Mouse (Mus musculus) heart, embryonic 16.5 days (tissue): ENCODE data around the gene Bricd5. TPM values are rescaled to one million over a fixed set of nuclear protein-coding genes. Genes with fewer than 3 reads are reported as not detected.

Experiments used
- ATAC-seq: fragments of 200-750 bp; cut with Nextera tagmentation; replicated peaks from 2 replicates; pipeline ENCODE4 v1.8.0; 2017; ENCODE audit warnings: moderate number of reproducible peaks; ENCODE audit not compliant: insufficient read depth, low FRiP score; ENCODE audit errors: extremely low read depth
- H3K27ac ChIP-seq: fragments of 300-500 bp; sonication (generic); 2 replicates; pipeline ENCODE4 v1.5.1; 2014; ENCODE audit warnings: mild to moderate bottlenecking, low read length, control low read depth, moderate library complexity
- H3K27me3 ChIP-seq: fragments of 300-500 bp; sonication (generic); 2 replicates; pipeline ENCODE4 v1.6.1; 2014; ENCODE audit warnings: low read length, mixed read lengths; ENCODE audit not compliant: control insufficient read depth, insufficient read depth
- H3K36me3 ChIP-seq: fragments of 300-500 bp; sonication (generic); 2 replicates; pipeline ENCODE4 v1.6.1; 2014; ENCODE audit not compliant: control insufficient read depth, insufficient read depth
- H3K4me1 ChIP-seq: fragments of 300-500 bp; sonication (generic); 2 replicates; pipeline ENCODE4 v1.6.1; 2014; ENCODE audit warnings: low read length, mixed read lengths; ENCODE audit not compliant: control insufficient read depth, insufficient read depth
- H3K4me2 ChIP-seq: fragments of 300-500 bp; sonication (generic); 2 replicates; pipeline ENCODE4 v1.6.1; 2014; ENCODE audit warnings: low read depth, mild to moderate bottlenecking, control low read depth, low read length
- H3K4me3 ChIP-seq: fragments of 300-500 bp; sonication (generic); 2 replicates; pipeline ENCODE4 v1.5.1; 2014; ENCODE audit warnings: mild to moderate bottlenecking, control low read depth, low read length
- H3K9ac ChIP-seq: fragments of 300-500 bp; sonication (generic); 2 replicates; pipeline ENCODE4 v1.6.1; 2014; ENCODE audit warnings: low read length, control low read depth
- H3K9me3 ChIP-seq: fragments of 300-500 bp; sonication (generic); replicated peaks from 2 replicates; pipeline ENCODE4 v1.6.1; 2016; ENCODE audit warnings: low read length; ENCODE audit not compliant: control insufficient read depth
- WGBS: fragments of 180-500 bp; shearing (Covaris S2); extraction: QIAGEN DNeasy Blood & Tissue Kit; methylation state at CpG from one replicate; pipeline ENCODE4 v1.1.7; 2014; 5-methylcytosine and 5-hydroxymethylcytosine counted together
- polyA plus RNA-seq: library from polyadenylated mRNA; unstranded; fragments of >200 nt; fragmentation: Nextera tagmentation; extraction: Ambion mirVana; gene quantifications from 2 replicates; pipeline ENCODE4 v1.2.1, GENCODE M21; 2015

Bricd5 gene
- polyA plus RNA-seq, 1 experiment from 2014 or later, result 0.21 TPM

DNA sequence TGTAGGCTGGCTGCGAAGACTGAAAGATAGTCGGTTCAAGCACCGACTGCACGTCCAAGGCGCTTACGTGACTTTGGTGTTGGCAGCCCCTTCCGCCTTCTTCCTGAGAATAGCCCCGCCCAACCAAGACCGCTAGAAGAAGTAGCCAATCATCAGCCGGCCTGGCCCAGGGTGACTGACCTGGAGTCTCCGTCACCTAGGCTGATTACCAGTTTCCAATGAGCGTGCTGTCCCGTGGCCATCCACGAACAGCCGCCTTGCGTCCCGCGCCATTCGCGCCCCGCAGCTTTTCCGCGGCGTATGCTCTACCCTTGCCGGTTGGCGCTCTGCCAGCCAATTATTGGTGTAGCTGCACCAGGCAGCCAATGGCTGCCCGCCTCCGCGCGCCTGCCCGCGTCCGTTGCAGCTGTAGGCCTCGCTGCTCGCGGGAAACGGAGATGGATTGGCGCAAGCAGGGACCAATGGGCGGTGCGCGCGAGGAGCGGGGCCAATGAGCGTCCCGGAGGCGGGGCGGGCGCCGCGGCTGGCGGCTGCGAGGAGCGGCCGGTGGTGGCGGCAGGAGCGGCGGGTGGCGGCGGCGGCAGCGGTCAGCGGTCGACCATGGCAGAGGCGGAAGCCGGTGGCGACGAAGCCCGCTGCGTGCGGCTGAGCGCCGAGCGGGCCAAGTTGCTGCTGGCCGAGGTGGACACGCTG, 3.6 kb upstream of the Bricd5 start, which contains the start of the genes E4f1 and Pgp:
Gene E4f1 (minus strand): TSS at position 404 of the 693 bp plus-strand sequence.
Gene Pgp (plus strand): TSS at position 483 of the 693 bp plus-strand sequence.
- H3K4me1 ChIP-seq, result peaks cover 15% of the 10 kb centered on the region
- H3K27ac ChIP-seq, result peak within 1 kb of the TSS; percentile 86
- peak within 1 kb of the TSS; percentile 85 for H3K4me3 ChIP-seq
- peak; percentile 96 for ATAC-seq
- WGBS, result under 1% methylated on average over 75 of the region's 75 CpGs
- H3K9me3 ChIP-seq, result no peaks in the 10 kb centered on the region
- H3K27me3 ChIP-seq, result no peaks in the 10 kb centered on the region
- peak within 1 kb of the TSS; percentile 96 for H3K9ac ChIP-seq
- peaks cover 7% of the 10 kb centered on the region for H3K36me3 ChIP-seq
- H3K4me2 ChIP-seq, result peak within 1 kb of the TSS; percentile 89

DNA sequence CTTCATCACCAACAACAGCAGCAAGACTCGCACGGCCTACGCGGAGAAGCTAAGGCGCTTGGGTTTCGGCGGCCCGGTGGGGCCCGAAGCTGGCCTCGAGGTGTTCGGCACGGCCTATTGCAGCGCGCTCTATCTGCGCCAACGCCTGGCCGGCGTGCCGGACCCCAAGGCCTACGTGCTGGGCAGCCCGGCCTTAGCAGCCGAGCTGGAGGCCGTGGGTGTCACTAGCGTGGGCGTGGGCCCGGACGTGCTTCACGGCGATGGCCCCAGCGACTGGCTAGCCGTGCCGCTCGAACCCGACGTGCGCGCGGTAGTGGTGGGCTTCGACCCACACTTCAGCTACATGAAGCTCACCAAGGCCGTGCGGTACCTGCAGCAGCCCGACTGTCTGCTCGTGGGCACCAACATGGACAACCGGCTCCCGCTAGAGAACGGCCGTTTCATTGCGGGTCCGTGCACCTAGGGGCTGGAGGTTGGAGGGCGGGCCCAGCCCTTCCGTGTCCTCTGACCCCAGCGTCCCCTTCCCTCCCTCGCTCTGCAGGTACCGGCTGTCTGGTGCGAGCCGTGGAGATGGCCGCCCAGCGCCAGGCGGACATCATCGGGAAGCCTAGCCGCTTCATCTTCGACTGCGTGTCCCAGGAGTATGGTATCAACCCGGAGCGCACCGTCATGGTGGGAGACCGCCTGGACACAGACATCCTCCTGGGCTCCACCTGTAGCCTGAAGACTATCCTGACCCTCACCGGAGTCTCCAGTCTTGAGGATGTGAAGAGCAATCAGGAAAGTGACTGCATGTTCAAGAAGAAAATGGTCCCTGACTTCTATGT, 2.8 kb upstream of the Bricd5 start:
- H3K4me3 ChIP-seq, result peak overlapping the region; percentile 85
- H3K9ac ChIP-seq, result peak overlapping the region; percentile 96
- H3K27ac ChIP-seq, result peak overlapping the region; percentile 84
- H3K36me3 ChIP-seq, result peaks cover 16% of the 10 kb centered on the region
- peak; percentile 29 for ATAC-seq
- no peaks in the 10 kb centered on the region for H3K9me3 ChIP-seq
- peaks cover 15% of the 10 kb centered on the region for H3K4me1 ChIP-seq
- no peaks in the 10 kb centered on the region for H3K27me3 ChIP-seq
- under 1% methylated on average over 68 of the region's 68 CpGs for WGBS
- H3K4me2 ChIP-seq, result peak overlapping the region; percentile 89

- no peaks in the 10 kb centered on the region for H3K27me3 ChIP-seq
- no peaks in the 10 kb centered on the region for H3K9me3 ChIP-seq
- peaks cover 28% of the 10 kb centered on the region for H3K36me3 ChIP-seq
- peak overlapping the region; percentile 96 for H3K9ac ChIP-seq
- peak overlapping the region; percentile 89 for H3K4me2 ChIP-seq
- 0 out of 2 replicates have a peak overlapping the region, but pooled peaks have one; percentile 7 for H3K27ac ChIP-seq
- peaks cover 15% of the 10 kb centered on the region for H3K4me1 ChIP-seq
- peak overlapping the region; percentile 85 for H3K4me3 ChIP-seq
- 59% methylated on average over 4 of the region's 4 CpGs for WGBS
- no peak for ATAC-seq
Observed at GRCm38 (mm10) chr17:24472512-24472911, 1.2 kb upstream of the Bricd5 start.

- H3K27me3 ChIP-seq, result no peaks in the 10 kb centered on the region
- H3K4me1 ChIP-seq, result peaks cover 22% of the 10 kb centered on the region
- 80% methylated on average over 5 of the region's 5 CpGs for WGBS
- H3K9ac ChIP-seq, result no peak overlapping the region
- no peak overlapping the region for H3K4me3 ChIP-seq
- ATAC-seq, result no peak
- no peak overlapping the region for H3K4me2 ChIP-seq
- H3K9me3 ChIP-seq, result no peaks in the 10 kb centered on the region
- peaks cover 28% of the 10 kb centered on the region for H3K36me3 ChIP-seq
- H3K27ac ChIP-seq, result no peak overlapping the region
Observed at GRCm38 (mm10) chr17:24474557-24474956, 873 bp downstream of the Bricd5 start.

GRCm38 (mm10) chr17:24475586-24475985, 1.9 kb downstream of the Bricd5 start:
- Histone ChIP-seq H3K9ac (no peak overlapping the region), H3K4me1 (peaks cover 22% of the 10 kb centered on the region), H3K27me3 (no peaks in the 10 kb centered on the region), H3K36me3 (peaks cover 28% of the 10 kb centered on the region), H3K9me3 (no peaks in the 10 kb centered on the region), H3K4me2 (no peak overlapping the region), H3K4me3 (no peak overlapping the region), H3K27ac (no peak overlapping the region)
- ATAC-seq, result no peak
- 84% methylated on average over 6 of the region's 6 CpGs for WGBS

DNA sequence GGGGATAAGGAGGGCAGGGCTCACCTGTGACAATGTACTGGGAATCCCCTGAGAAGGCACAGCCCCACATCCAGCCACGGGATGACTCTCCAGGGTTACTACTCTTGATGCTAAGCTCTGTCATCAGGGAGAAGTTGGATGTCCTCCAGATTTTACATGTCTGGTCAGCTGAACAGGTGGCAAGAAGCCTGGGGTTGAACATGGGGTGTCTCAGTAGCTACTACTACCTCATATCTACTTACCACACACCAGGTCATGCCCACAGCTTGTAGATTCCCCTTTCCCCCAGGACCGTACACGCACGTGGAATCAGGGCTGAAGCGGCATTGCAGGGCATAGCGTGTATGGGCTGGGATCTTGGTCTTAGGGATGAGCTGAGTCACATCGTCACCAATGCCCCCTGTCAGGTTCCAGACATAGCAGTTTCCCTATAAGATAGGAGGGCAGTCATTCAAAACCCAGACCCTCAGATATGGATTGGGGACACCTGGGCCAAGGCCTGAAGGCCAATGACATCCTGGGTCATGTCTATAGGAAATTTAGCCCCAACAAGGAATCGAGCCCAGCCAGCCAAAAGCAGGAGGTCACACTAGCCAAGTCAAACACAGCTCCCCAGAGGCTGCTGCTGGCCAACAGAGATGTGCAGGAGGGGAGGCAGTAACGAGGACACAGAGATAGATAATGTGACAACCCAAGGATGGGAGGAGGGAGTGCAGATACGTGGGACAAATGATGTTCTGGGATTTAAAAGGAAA, 2.5 kb downstream of the Bricd5 start:
- 85% methylated on average over 10 of the region's 10 CpGs for WGBS
- H3K4me3 ChIP-seq, result no peak overlapping the region
- no peak overlapping the region for H3K27ac ChIP-seq
- H3K4me1 ChIP-seq, result peaks cover 22% of the 10 kb centered on the region
- no peaks in the 10 kb centered on the region for H3K27me3 ChIP-seq
- no peak overlapping the region for H3K9ac ChIP-seq
- H3K4me2 ChIP-seq, result no peak overlapping the region
- ATAC-seq, result no peak
- H3K36me3 ChIP-seq, result peaks cover 28% of the 10 kb centered on the region
- H3K9me3 ChIP-seq, result no peaks in the 10 kb centered on the region

DNA sequence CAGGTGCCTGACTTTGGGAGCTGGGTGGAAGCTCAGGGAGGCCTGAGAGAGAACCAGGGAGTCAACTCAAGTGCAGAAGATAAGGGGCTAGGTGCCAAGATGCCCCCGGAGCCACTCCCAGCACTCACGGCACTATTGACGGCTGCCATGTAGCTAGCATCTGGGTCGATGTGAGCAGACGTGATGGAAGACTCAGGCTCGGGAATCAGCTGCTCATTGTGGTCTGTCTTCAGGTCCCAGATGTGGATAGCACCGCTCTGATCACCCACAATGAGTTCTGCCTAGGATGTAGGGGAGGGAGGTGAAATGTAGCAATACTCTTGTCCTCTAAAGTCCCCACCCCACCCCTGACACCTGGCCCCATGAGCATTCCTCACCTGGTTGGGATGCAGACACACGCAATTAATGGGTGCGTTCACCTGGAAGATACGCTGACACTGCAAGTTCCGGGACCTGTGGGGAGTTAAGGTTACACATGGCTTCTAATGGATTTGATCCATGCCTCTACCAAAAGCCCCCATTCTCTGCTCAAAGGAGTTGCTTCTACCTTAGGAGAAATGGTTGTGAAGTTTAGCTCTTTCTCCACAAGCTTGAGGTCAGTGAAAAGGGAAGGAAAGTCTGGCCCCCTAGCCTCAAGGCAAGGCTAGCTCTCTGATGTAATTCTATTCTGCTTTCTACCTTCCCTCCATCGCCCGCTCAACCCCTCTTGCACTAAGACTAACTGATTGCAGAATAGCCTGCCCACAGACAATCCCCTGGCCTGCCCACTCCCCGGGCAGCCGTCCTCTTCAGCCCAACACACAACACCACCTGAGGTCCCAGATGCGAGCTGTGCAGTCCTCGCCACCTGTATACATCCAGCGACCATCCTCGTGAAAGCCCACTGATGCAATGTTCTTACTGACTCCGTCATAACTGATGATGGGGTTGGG, 3.6 kb downstream of the Bricd5 start:
- no peak overlapping the region for H3K4me3 ChIP-seq
- H3K4me1 ChIP-seq, result peaks cover 13% of the 10 kb centered on the region
- H3K4me2 ChIP-seq, result no peak overlapping the region
- no peak for ATAC-seq
- H3K9ac ChIP-seq, result peak overlapping the region; percentile 92
- peaks cover 28% of the 10 kb centered on the region for H3K36me3 ChIP-seq
- no peaks in the 10 kb centered on the region for H3K27me3 ChIP-seq
- 89% methylated on average over 20 of the region's 20 CpGs for WGBS
- no peaks in the 10 kb centered on the region for H3K9me3 ChIP-seq
- H3K27ac ChIP-seq, result no peak overlapping the region

DNA sequence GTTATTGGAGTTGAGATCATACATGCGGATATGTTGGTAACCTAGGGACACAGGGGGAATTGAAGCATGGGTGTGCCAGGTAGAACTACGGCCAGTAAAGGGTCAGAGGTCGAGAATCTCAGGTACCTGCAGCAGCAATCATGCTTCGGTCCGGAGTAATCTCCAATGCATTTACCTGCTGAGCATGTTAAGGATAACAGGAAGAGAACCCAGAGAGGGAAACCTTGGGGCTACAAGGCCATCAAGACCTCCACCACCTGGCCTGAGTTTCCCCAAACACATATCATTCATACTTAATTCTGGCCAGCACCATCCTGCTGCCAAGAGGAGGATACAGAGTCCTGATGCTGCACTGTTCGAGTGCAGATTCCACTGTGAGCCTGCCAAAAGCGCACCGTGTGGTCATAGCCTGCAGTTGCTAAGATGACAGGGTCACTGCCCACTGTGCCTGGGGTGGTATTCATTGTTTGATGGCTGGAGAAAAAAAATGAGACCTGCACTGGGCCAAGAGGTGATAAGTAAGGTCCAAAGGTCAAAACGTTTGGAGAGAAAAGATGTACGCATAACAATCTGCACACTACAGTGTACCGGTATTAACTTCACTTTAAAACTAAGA, 4.4 kb downstream of the Bricd5 start:
- ATAC-seq, result no peak
- Histone ChIP-seq H3K27ac (no peak overlapping the region), H3K9me3 (no peaks in the 10 kb centered on the region), H3K4me2 (peak overlapping the region; percentile 66), H3K4me1 (peaks cover 7% of the 10 kb centered on the region), H3K9ac (peak overlapping the region; percentile 92), H3K36me3 (peaks cover 28% of the 10 kb centered on the region), H3K27me3 (no peaks in the 10 kb centered on the region), H3K4me3 (peak overlapping the region; percentile 88)
- 45% methylated on average over 11 of the region's 11 CpGs for WGBS
